Mouse (Mus musculus): ENCODE measurements around the gene Gm8926. TPM values are rescaled to one million over a fixed set of nuclear protein-coding genes. Genes with fewer than 3 reads are reported as not detected.
"Not testable (repeated sequence)": the region's sequence is repeated elsewhere in the genome, so short reads cannot be mapped to it uniquely, and the experiment has no call there.

Gene Gm8926
- total RNA-seq (2012; rRNA removed) = 1.1 and 2.4 TPM in 2 replicates
- total RNA-seq (2014; rRNA removed) = not detected in 2 replicates
- polyA plus RNA-seq (2012; ENCODE audit: insufficient read length, low read depth) = not detected in 2 replicates

DNA sequence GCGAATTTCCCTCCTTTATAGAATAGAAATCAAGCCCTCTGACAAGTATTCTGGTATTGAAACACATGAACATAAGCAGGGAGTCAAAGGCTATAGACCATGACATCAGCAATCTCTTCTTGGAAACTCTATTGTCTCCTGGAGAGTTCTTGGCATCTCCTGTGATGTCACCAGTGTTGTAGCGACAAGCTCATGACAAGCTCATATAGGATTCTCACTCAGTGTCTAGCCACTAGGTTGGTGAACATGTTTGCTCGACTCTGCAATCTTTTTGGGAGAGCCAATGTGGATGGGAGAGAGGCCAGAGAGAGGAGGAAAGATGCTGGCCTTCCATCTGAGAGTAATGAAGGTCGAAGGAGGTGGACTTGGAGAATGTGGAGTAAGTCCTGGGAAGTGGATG lies at the start of gene Gm8926:
TSS of gene Gm8926 (plus strand) at position 301 of the 400 bp plus-strand sequence.
- H3K27ac ChIP-seq (ENCODE audit: insufficient read depth, low read depth); H3K36me3 ChIP-seq (replicated peaks in 1 of 2; ENCODE audit: control insufficient read depth in 1 of 2, insufficient read depth in 1 of 2, low read length in 1 of 2); DNase-seq (ENCODE audit: extremely low read depth); in situ Hi-C loops (cut with MboI; ENCODE audit: low pct_ligation_motif_present, low pct_unique_long_range_greater_than_20kb, low sequenced_read_pairs); H3K79me2 ChIP-seq (replicated peaks; ENCODE audit: control insufficient read depth, extremely low read depth, insufficient read depth, poor library complexity, severe bottlenecking); H3K9ac ChIP-seq (ENCODE audit: insufficient read depth, low read depth); H3K4me2 ChIP-seq (ENCODE audit: insufficient read depth, low read depth, poor library complexity, severe bottlenecking); H3K4me3 ChIP-seq (replicated peaks in 1 of 3; ENCODE audit: low read depth in 2 of 3, low read length in 2 of 3, poor library complexity in 1 of 3); H3K27me3 ChIP-seq (replicated peaks); H3K9me3 ChIP-seq (replicated peaks; ENCODE audit: low read length); dilution Hi-C loops (cut with MboI; ENCODE audit: extremely low pct_ligation_motif_present, extremely low pct_unique_long_range_greater_than_20kb, low sequenced_read_pairs); H3K4me1 ChIP-seq (ENCODE audit: control insufficient read depth in 1 of 2, insufficient read depth in 2 of 2): not testable (repeated sequence)

Other genes starting within 250 kb of the Gm8926 start
- gene Gm6460, start 175.6 kb upstream of the Gm8926 start, total RNA-seq (2012; rRNA removed) = 0.76 TPM in 1 of 2 replicates, not detected in the other
- gene Gm6460, start 175.6 kb upstream of the Gm8926 start, total RNA-seq (2014; rRNA removed) = 0.36 TPM in 1 of 2 replicates, not detected in the other
- gene Gm6460, start 175.6 kb upstream of the Gm8926 start, polyA plus RNA-seq (2012; ENCODE audit: insufficient read length, low read depth) = 0.79 TPM in 1 of 2 replicates, not detected in the other
- gene Gm8922, start 88.6 kb upstream of the Gm8926 start, total RNA-seq (2012; rRNA removed) = 0.34 TPM in 1 of 2 replicates, not detected in the other
- gene Gm8922, start 88.6 kb upstream of the Gm8926 start, total RNA-seq (2014; rRNA removed) = 0.21 and 0.34 TPM in 2 replicates
- not detected in 2 replicates for gene Gm8922, start 88.6 kb upstream of the Gm8926 start, polyA plus RNA-seq (2012; ENCODE audit: insufficient read length, low read depth)
- gene Gm6465, start 75.0 kb downstream of the Gm8926 start, total RNA-seq (2012; rRNA removed) = 0.38 and 0.55 TPM in 2 replicates
- gene Gm6465, start 75.0 kb downstream of the Gm8926 start, total RNA-seq (2014; rRNA removed) = not detected in 2 replicates
- not detected in 2 replicates for gene Gm6465, start 75.0 kb downstream of the Gm8926 start, polyA plus RNA-seq (2012; ENCODE audit: insufficient read length, low read depth)
- gene 4933402N22Rik, start 147.5 kb downstream of the Gm8926 start, total RNA-seq (2012; rRNA removed) = 0.59 and 1.2 TPM in 2 replicates
- gene 4933402N22Rik, start 147.5 kb downstream of the Gm8926 start, total RNA-seq (2014; rRNA removed) = 0.34 TPM in 1 of 2 replicates, not detected in the other
- gene 4933402N22Rik, start 147.5 kb downstream of the Gm8926 start, polyA plus RNA-seq (2012; ENCODE audit: insufficient read length, low read depth) = 0.49 TPM in 1 of 2 replicates, not detected in the other

Data from CH12.LX (cell line).